Mouse (Mus musculus): ENCODE data around the gene Plg. TPM values are rescaled to one million over a fixed set of nuclear protein-coding genes. Genes with fewer than 3 reads are reported as not detected.

The Plg gene
- polyA plus RNA-seq, 1 experiment, result not detected

GRCm38 (mm10) chr17:12382531-12382930 is 4.1 kb downstream of the Plg start:
- Histone ChIP-seq H3K4me1 (ENCODE audit: control insufficient read depth, insufficient read depth, low read length) (no peaks in the 10 kb centered on the region), H3K4me3 (ENCODE audit: insufficient read depth, low read length) (no peak overlapping the region), H3K27ac (ENCODE audit: insufficient read depth, low read depth, low read length) (no peak overlapping the region)
- TF ChIP-seq CTCF (IDR thresholded peaks at IDR 0.05; ENCODE audit: low read depth, low read length), result no peak
- no peak for TF ChIP-seq POLR2A (IDR thresholded peaks at IDR 0.05; ENCODE audit: borderline replicate concordance, low read depth, low read length)

GRCm38 (mm10) chr17:12385049-12385794 is 6.8 kb downstream of the Plg start:
- H3K4me3 ChIP-seq (ENCODE audit: insufficient read depth, low read length), result no peak overlapping the region
- H3K27ac ChIP-seq (ENCODE audit: insufficient read depth, low read depth, low read length), result no peak overlapping the region
- no peak for TF ChIP-seq POLR2A (IDR thresholded peaks at IDR 0.05; ENCODE audit: borderline replicate concordance, low read depth, low read length)
- no peak for TF ChIP-seq CTCF (IDR thresholded peaks at IDR 0.05; ENCODE audit: low read depth, low read length)
- H3K4me1 ChIP-seq (ENCODE audit: control insufficient read depth, insufficient read depth, low read length), result no peaks in the 10 kb centered on the region

- TF ChIP-seq CTCF (IDR thresholded peaks at IDR 0.05; ENCODE audit: low read depth, low read length) (no peak), POLR2A (IDR thresholded peaks at IDR 0.05; ENCODE audit: borderline replicate concordance, low read depth, low read length) (no peak)
- H3K27ac ChIP-seq (ENCODE audit: insufficient read depth, low read depth, low read length), result no peak overlapping the region
- no peak overlapping the region for H3K4me3 ChIP-seq (ENCODE audit: insufficient read depth, low read length)
- no peaks in the 10 kb centered on the region for H3K4me1 ChIP-seq (ENCODE audit: control insufficient read depth, insufficient read depth, low read length)
Observed at GRCm38 (mm10) chr17:12387781-12388180, 9.4 kb downstream of the Plg start.

- Histone ChIP-seq H3K27ac (ENCODE audit: insufficient read depth, low read depth, low read length) (no peak overlapping the region), H3K4me3 (ENCODE audit: insufficient read depth, low read length) (no peak overlapping the region), H3K4me1 (ENCODE audit: control insufficient read depth, insufficient read depth, low read length) (no peaks in the 10 kb centered on the region)
- no peak for TF ChIP-seq POLR2A (IDR thresholded peaks at IDR 0.05; ENCODE audit: borderline replicate concordance, low read depth, low read length)
- TF ChIP-seq CTCF (IDR thresholded peaks at IDR 0.05; ENCODE audit: low read depth, low read length), result no peak
Observed at GRCm38 (mm10) chr17:12388239-12388638, 9.8 kb downstream of the Plg start.

GRCm38 (mm10) chr17:12396163-12396677 is 17.8 kb downstream of the Plg start:
- no peak overlapping the region for H3K27ac ChIP-seq (ENCODE audit: insufficient read depth, low read depth, low read length)
- no peaks in the 10 kb centered on the region for H3K4me1 ChIP-seq (ENCODE audit: control insufficient read depth, insufficient read depth, low read length)
- no peak overlapping the region for H3K4me3 ChIP-seq (ENCODE audit: insufficient read depth, low read length)
- TF ChIP-seq POLR2A (IDR thresholded peaks at IDR 0.05; ENCODE audit: borderline replicate concordance, low read depth, low read length) (no peak), CTCF (IDR thresholded peaks at IDR 0.05; ENCODE audit: low read depth, low read length) (no peak)

GRCm38 (mm10) chr17:12403420-12403819 is 25.0 kb downstream of the Plg start:
- Histone ChIP-seq H3K4me1 (ENCODE audit: control insufficient read depth, insufficient read depth, low read length) (no peaks in the 10 kb centered on the region), H3K4me3 (ENCODE audit: insufficient read depth, low read length) (no peak overlapping the region), H3K27ac (ENCODE audit: insufficient read depth, low read depth, low read length) (no peak overlapping the region)
- no peak for TF ChIP-seq POLR2A (IDR thresholded peaks at IDR 0.05; ENCODE audit: borderline replicate concordance, low read depth, low read length)
- no peak for TF ChIP-seq CTCF (IDR thresholded peaks at IDR 0.05; ENCODE audit: low read depth, low read length)

GRCm38 (mm10) chr17:12409346-12409944 is 31.0 kb downstream of the Plg start:
- TF ChIP-seq POLR2A (IDR thresholded peaks at IDR 0.05; ENCODE audit: borderline replicate concordance, low read depth, low read length), result no peak
- TF ChIP-seq CTCF (IDR thresholded peaks at IDR 0.05; ENCODE audit: low read depth, low read length), result no peak
- no peak overlapping the region for H3K27ac ChIP-seq (ENCODE audit: insufficient read depth, low read depth, low read length)
- H3K4me3 ChIP-seq (ENCODE audit: insufficient read depth, low read length), result no peak overlapping the region
- H3K4me1 ChIP-seq (ENCODE audit: control insufficient read depth, insufficient read depth, low read length), result no peaks in the 10 kb centered on the region

- TF ChIP-seq CTCF (IDR thresholded peaks at IDR 0.05; ENCODE audit: low read depth, low read length) (no peak), POLR2A (IDR thresholded peaks at IDR 0.05; ENCODE audit: borderline replicate concordance, low read depth, low read length) (no peak)
- no peak overlapping the region for H3K4me3 ChIP-seq (ENCODE audit: insufficient read depth, low read length)
- no peak overlapping the region for H3K27ac ChIP-seq (ENCODE audit: insufficient read depth, low read depth, low read length)
- H3K4me1 ChIP-seq (ENCODE audit: control insufficient read depth, insufficient read depth, low read length), result no peaks in the 10 kb centered on the region
Observed at GRCm38 (mm10) chr17:12412181-12412890, 33.9 kb downstream of the Plg start.

- no peak for TF ChIP-seq CTCF (IDR thresholded peaks at IDR 0.05; ENCODE audit: low read depth, low read length)
- no peak for TF ChIP-seq POLR2A (IDR thresholded peaks at IDR 0.05; ENCODE audit: borderline replicate concordance, low read depth, low read length)
- no peak overlapping the region for H3K27ac ChIP-seq (ENCODE audit: insufficient read depth, low read depth, low read length)
Observed at GRCm38 (mm10) chr17:12412891-12413237, 34.5 kb downstream of the Plg start.

More at GRCm38 (mm10) chr17:12412891-12413237, 34.5 kb downstream of the Plg start:
- no peaks in the 10 kb centered on the region for H3K4me1 ChIP-seq (ENCODE audit: control insufficient read depth, insufficient read depth, low read length)
- no peak overlapping the region for H3K4me3 ChIP-seq (ENCODE audit: insufficient read depth, low read length)

Data from bone marrow macrophage, adult 2 months (primary cell).